Mouse (Mus musculus): ENCODE data around the gene Arhgap21.

GRCm38 (mm10) chr2:20868052-20868451, 100.6 kb downstream of the Arhgap21 start:
- no peak for TF ChIP-seq CTCF (IDR thresholded peaks at IDR 0.05; ENCODE audit: extremely low read depth, insufficient read depth, low read length)
- TF ChIP-seq POLR2A (IDR thresholded peaks at IDR 0.05; ENCODE audit: extremely low read depth, insufficient read depth, low read length) = no peak

Measured in cortical plate, adult 2 months (tissue).